Mouse (Mus musculus) E14TG2a.4 (cell line): ENCODE results near the gene Pabpc4.
A peak's percentile ranks its signal among the peaks of the same experiment; 100 is the strongest.

Source experiments
- H3K27me3 ChIP-seq: 2 replicates; pipeline ENCODE4 v1.6.1; 2014; ENCODE audit warnings: low read length, control low read depth; ENCODE audit not compliant: insufficient read depth
- H3K36me3 ChIP-seq: 2 replicates; pipeline ENCODE4 v1.6.1; 2014; ENCODE audit warnings: low read length, control low read depth; ENCODE audit not compliant: insufficient read depth
- H3K4me1 ChIP-seq: replicated peaks from 2 replicates; pipeline ENCODE4 v1.6.1; 2014; ENCODE audit warnings: low read depth, low read length, control low read depth
- H3K4me3 ChIP-seq: replicated peaks from 2 replicates; pipeline ENCODE4 v1.5.1; 2014; ENCODE audit warnings: mild to moderate bottlenecking, low read length
- H3K9me3 ChIP-seq: 2 replicates; pipeline ENCODE4 v1.6.1; 2014; ENCODE audit warnings: low read length, control low read depth
- CTCF ChIP-seq: conservative IDR thresholded peaks from 2 replicates; pipeline ENCODE4 v1.5.1; 2014; ENCODE audit warnings: low read length
- NANOG ChIP-seq: IDR thresholded peaks from 2 replicates; pipeline ENCODE4 v1.6.1; 2014; ENCODE audit warnings: borderline replicate concordance, low read length, mixed read lengths
- POU5F1 ChIP-seq: IDR thresholded peaks from 2 replicates; pipeline ENCODE4 v1.6.1; 2014; ENCODE audit warnings: low read length, borderline replicate concordance

Pabpc4 gene

DNA sequence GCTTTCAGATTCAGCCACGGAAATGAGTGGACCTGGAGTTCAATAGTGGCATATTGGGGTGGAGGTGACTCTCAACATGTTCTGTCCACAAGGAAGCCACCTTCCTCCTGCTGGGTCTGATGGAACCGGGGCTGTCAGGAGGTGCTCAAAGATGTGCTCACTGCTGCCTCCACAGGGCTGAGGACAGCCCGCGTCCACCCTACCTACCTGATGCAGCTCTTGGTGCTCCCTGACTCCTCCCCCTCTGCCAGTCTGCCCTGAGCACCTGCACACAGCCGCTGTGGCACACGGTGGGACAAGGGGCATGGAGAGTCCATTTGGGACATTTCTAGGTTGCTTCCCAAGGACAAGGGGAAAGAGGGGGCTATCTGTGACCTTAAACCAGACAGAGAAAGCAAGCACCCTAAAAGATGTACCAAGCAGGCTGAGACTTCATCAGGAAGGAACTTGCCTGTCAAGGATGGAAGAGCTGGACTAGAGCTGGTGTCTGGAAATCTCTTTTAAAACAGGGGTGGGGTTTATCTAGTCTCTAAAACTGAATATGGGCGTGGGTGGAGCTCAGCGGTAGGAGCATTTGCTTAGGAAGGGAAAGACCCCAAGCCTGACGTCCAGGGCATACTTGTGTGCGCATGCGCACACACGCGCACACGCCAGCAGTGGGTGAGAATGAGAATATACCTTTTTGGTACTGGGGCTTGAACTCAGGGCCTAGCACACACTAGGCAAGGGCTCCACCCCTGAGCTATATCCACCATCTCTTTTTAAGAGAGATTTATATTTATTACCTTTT lies 73.8 kb downstream of the Pabpc4 start:
- Histone ChIP-seq H3K4me1 (peaks cover 46% of the 10 kb centered on the region), H3K27me3 (peaks cover 13% of the 10 kb centered on the region), H3K4me3 (no peak overlapping the region), H3K36me3 (no peaks in the 10 kb centered on the region), H3K9me3 (peaks cover 9% of the 10 kb centered on the region; the same call in 1 of the 2 replicates)
- TF ChIP-seq POU5F1 (no peak), CTCF (0 out of 2 replicates have a peak, but pooled peaks have one; percentile 9), NANOG (no peak)

DNA sequence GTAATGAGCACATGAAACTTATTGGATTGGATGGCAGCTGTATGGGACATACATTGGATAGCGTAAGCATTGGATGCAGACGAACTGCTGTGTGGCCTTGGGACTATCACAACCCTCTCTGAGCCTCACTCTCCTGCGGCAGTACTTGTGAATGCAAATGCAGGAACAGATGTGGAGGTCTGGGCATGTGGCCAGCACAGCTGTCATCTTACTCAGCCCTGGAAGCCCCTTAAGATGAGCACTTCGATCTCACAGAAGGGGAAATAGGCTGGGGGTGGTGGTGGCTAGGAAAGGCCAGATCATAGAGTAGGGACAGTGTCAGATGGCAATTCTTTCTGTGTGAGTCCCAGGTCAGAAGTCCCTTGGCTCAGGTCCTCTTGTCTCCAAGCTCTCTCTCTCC lies 75.5 kb downstream of the Pabpc4 start:
- H3K27me3 ChIP-seq: peaks cover 28% of the 10 kb centered on the region
- TF ChIP-seq NANOG: no peak
- TF ChIP-seq POU5F1: no peak
- TF ChIP-seq CTCF: no peak
- H3K4me1 ChIP-seq: peaks cover 44% of the 10 kb centered on the region
- no peaks in the 10 kb centered on the region for H3K36me3 ChIP-seq
- H3K9me3 ChIP-seq: peaks cover 8% of the 10 kb centered on the region; the same call in 1 of the 2 replicates
- H3K4me3 ChIP-seq: no peak overlapping the region

GRCm38 (mm10) chr4:123340232-123340631 lies 78.1 kb downstream of the Pabpc4 start:
- Histone ChIP-seq H3K4me3 (peak overlapping the region; percentile 24), H3K4me1 (peaks cover 50% of the 10 kb centered on the region), H3K27me3 (peaks cover 28% of the 10 kb centered on the region), H3K9me3 (no peaks in the 10 kb centered on the region), H3K36me3 (no peaks in the 10 kb centered on the region)
- TF ChIP-seq POU5F1 (no peak), CTCF (no peak), NANOG (no peak)

GRCm38 (mm10) chr4:123342091-123342641 lies 80.0 kb downstream of the Pabpc4 start:
- H3K36me3 ChIP-seq: no peaks in the 10 kb centered on the region
- peaks cover 28% of the 10 kb centered on the region for H3K27me3 ChIP-seq
- H3K4me3 ChIP-seq: peak overlapping the region; percentile 94
- TF ChIP-seq POU5F1 (no peak), CTCF (no peak), NANOG (no peak)
- peaks cover 37% of the 10 kb centered on the region for H3K4me1 ChIP-seq
- H3K9me3 ChIP-seq: no peaks in the 10 kb centered on the region

- no peak for TF ChIP-seq POU5F1
- TF ChIP-seq NANOG: no peak
- TF ChIP-seq CTCF: no peak
- Histone ChIP-seq H3K36me3 (no peaks in the 10 kb centered on the region), H3K27me3 (peaks cover 28% of the 10 kb centered on the region), H3K4me1 (peaks cover 32% of the 10 kb centered on the region), H3K4me3 (peak within 1 kb of the TSS; percentile 94), H3K9me3 (no peaks in the 10 kb centered on the region)
Measured at GRCm38 (mm10) chr4:123342642-123343470, 80.7 kb downstream of the Pabpc4 start, which contains the start of gene Bmp8a. Gene Bmp8a, minus strand, starts transcription at chr4:123343252.

DNA sequence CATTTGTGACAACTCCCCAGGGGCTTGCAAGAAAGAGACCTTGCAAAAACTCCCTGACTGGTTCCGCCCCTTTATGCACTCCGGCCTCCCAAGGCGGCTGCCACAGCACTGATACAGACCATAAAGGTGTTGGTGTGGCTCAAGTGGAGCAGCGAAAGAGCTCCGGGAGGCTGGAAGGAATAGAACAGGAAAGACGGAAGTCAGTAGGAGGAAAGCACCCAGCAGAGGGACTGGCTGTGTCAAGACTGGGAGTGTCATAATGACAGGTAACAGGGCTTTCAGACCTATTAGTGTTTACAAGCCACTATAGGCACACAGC lies 81.3 kb downstream of the Pabpc4 start:
- H3K36me3 ChIP-seq: peaks cover 5% of the 10 kb centered on the region
- no peak for TF ChIP-seq CTCF
- H3K9me3 ChIP-seq: no peaks in the 10 kb centered on the region
- H3K4me3 ChIP-seq: peak overlapping the region; percentile 94
- peaks cover 32% of the 10 kb centered on the region for H3K4me1 ChIP-seq
- peaks cover 26% of the 10 kb centered on the region for H3K27me3 ChIP-seq
